Mouse (Mus musculus): Measurements from ENCODE around the gene Scn3b. TPM values are rescaled to one million over a fixed set of nuclear protein-coding genes. Genes with fewer than 3 reads are reported as not detected.

The Scn3b gene
- total RNA-seq, 2 experiments from 2014 or later: 44.8 to 59.4 TPM

GRCm38 (mm10) chr9:40309876-40310275, 40.9 kb downstream of the Scn3b start:
- DNase-seq (ENCODE audit: low spot score in 2 of 2): no peak

- no peak for DNase-seq (ENCODE audit: low spot score in 2 of 2)
Measured at GRCm38 (mm10) chr9:40311813-40312212, 42.8 kb downstream of the Scn3b start.

GRCm38 (mm10) chr9:40316865-40317660, 48.0 kb downstream of the Scn3b start:
- DNase-seq (ENCODE audit: low spot score in 2 of 2): no peak

GRCm38 (mm10) chr9:40317735-40318134, 48.7 kb downstream of the Scn3b start:
- no peak for DNase-seq (ENCODE audit: low spot score in 2 of 2)

- DNase-seq (ENCODE audit: low spot score in 2 of 2): no peak
Measured at GRCm38 (mm10) chr9:40318771-40319170, 49.8 kb downstream of the Scn3b start.

DNA sequence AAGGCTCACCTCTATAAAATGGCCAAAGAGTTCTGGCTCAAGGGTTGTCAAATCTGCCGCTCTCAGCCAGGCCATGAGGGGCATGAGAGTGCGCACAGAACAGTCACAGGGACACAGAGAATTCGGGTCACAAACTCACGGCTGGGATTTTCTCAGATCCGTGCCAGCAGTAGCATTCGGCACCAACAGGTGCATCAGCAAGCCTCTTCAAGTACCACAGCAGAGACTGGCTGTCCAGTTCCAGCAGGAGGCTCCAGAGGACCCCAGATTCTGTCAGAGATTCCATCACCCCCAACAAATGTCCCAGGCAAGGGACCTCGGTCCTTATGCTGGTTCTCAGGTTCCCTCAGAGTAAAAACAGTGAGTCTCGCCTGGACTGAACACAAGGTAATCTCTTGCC, 51.4 kb downstream of the Scn3b start:
- DNase-seq (ENCODE audit: low spot score in 2 of 2): no peak

GRCm38 (mm10) chr9:40320879-40321667, 52.1 kb downstream of the Scn3b start:
- peak; percentile 57 to 83 for DNase-seq (ENCODE audit: low spot score in 2 of 2)

DNA sequence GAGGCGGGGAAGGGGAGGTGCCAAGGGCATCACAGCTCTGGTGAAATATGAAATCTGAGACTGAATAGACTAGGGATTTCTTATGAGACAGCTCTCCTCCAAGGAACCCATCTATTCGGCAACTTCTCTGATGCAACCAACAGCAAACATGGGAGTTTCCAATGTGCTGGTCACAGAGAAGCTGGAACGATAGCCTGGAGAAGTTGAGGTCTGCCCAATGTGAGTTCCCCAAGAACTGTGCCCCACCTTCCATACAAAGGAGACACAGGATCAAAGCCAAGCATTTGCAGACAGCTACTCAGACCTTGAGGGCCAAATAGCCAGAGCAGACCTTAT, 52.6 kb downstream of the Scn3b start:
- no peak for DNase-seq (ENCODE audit: low spot score in 2 of 2)

DNA sequence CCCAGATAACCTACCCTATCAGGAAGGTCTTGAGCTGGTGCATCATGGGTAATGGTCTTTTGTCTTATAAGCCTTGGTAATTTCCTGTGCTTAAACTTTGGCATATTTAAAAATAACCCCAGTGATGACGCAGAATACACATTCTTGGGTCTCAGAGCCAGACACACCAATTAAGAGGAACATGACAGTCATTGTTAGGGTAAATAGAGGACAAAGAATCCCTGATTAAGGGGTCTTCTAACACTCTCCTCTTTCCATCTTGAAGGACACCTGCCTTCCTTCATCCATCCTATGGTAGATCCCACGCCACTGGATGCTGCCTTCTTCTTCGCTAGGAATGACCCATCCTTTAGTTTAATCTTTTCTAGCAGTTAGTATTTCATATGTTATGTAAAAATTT, 53.4 kb downstream of the Scn3b start:
- no peak for DNase-seq (ENCODE audit: low spot score in 2 of 2)

GRCm38 (mm10) chr9:40323171-40323570, 54.2 kb downstream of the Scn3b start:
- DNase-seq (ENCODE audit: low spot score in 2 of 2): no peak

DNA sequence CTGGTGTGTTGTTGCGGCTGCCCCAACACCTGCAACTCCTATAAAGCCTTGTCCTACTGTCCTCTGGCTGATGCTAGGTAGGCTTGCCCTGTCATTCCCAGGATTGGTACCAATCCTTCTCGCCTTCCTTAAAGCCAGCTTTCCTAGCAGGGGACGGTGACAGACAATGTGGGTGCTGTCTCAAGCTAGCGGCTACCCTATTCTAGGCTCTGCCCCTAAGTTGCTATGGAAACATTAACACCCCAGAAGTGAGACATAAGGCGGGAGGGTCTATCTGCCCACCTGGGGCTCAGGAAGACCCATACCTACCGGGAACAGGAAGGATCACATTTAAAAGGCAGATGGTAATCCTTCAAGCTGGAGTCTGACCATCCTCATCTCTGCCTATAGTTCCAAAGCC, 54.8 kb downstream of the Scn3b start:
- no peak for DNase-seq (ENCODE audit: low spot score in 2 of 2)

DNA sequence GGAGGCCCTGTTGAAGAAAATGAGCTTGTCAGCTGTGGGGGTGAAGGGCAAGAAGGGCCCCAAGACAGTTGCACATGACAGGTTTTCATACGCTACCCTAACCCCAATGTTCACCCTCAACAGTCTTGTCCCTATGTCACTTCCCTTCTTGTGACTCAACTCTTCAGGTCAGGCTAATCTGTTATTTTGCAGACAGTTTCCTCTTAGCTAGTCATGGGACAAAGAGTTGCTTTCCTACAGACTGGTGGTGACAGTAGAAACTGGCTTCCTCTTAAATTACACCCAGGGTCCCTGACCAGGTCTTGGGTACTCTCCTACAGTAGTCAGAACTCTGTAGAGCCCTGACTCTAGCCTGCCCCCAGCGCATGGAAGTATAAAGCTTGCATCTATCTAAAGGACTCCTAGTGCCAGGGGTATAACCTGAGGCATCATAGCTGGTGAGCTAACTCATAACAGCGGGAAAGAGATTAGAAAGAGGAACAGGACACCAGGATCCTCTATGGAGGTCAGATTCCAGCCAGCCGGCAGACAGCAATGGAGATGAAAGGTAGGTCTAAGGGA, 55.3 kb downstream of the Scn3b start:
- no peak for DNase-seq (ENCODE audit: low spot score in 2 of 2)

- DNase-seq (ENCODE audit: low spot score in 2 of 2): no peak
Measured at GRCm38 (mm10) chr9:40324826-40325225, 55.8 kb downstream of the Scn3b start.

DNA sequence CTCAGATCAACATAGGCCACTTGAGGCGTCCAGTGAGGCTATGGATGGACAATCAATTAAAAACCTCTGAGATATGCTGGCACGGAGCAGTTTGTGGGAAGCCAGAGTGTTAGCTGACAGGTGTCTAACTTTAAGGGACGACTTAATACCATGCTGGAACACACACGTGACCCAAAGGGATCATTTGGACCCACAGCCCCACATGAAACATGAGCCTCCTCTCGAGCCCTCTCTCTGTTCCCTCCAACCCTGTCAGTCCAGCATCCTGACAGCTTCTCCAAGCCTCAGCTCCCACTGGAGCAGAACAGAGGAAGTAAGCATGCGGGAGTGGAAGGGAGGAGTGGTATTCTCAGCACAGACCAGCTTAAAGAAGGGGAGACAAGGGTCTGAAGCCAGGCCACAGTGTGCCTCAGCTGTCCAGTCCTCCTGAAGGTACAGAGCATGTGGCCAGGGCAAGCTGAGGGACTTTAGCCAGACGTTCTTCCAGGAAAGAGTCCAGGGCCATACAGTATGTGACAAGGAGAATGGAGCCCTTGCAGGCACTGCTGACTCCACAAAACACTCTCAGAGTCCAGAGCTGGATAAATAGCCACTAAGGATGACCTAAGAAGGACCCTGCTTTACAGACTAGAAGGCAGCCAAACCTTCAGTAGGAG, 57.4 kb downstream of the Scn3b start:
- DNase-seq (ENCODE audit: low spot score in 2 of 2): no peak

DNA sequence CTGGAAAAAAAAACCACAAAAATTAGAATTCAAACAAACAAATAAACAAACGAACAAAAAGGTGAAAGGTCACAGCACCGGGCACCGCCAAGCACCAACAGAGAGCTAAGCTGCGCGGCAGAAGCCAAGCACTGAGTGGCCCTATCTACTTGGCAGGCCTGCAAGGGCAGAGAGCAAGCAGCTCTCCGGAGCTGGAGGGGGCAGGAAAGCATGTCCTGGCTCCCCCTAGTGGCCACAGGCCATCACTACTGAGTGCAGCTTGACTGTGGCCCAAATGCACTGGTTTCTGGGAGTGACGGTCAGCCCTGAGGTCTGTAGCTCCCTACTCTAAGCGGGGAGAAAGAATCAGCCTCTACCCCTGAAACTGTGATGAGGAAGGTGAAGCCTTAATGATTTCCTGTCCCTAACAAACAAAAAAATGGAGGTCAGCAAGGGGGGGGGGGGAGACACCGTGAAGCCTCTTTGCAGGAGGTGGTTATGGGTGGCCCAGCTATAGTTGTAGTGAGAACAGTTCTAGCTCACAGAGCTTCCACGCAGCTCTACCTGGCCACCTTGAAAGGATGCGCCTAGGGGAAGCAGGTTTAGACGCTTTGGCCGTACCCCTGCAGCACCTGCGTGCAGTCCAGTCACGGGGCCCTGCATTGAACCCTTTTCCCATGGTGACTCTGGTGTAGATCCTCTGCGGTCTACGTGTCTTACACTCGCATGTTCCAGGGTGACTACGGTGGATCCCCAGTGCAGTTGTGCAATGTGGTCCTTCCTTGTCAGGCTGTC, 61.8 kb downstream of the Scn3b start:
- peak; percentile 83 to 90 for DNase-seq (ENCODE audit: low spot score in 2 of 2)

DNA sequence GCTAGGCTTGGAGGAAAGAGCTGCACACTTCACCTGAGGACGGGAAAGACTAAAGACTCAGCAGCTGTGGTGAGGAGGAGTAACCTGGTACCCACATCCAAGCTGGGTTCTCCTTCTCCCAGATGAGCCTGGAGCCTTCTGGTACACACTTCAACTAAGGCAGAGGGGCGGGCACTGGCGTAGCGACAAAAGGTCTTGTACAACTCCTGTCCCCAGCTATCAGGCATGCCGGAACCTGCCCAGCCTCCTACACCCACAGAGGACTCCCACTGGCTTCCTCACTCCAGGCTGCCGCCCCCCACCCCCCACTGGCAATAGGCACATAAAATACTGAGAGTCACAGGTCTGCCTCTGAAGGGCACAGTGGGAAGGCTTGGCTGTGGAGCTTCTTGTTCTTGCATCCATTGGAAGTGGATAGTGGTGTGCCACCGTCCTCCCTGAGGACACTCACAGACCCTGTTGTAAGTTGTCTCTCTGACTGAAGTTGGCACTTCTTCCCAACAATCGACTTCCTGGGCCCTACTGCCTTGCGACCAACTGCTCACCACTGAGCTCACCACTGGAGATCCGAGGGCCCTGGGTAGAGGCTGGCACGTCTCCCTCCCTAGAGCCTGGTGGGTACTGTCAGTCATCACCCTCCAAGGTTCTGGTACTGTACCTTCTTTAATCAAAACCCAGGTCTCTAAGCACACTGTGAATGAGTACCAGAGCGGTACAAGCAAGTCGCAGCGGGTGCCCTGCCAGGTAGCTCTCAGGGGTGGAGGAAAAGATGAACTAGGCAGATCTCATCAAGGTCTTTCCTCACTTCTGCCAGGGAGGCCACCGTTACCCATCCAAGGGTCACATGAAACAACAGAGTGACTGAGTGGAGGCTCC, 62.6 kb downstream of the Scn3b start:
- no peak for DNase-seq (ENCODE audit: low spot score in 2 of 2)

DNA sequence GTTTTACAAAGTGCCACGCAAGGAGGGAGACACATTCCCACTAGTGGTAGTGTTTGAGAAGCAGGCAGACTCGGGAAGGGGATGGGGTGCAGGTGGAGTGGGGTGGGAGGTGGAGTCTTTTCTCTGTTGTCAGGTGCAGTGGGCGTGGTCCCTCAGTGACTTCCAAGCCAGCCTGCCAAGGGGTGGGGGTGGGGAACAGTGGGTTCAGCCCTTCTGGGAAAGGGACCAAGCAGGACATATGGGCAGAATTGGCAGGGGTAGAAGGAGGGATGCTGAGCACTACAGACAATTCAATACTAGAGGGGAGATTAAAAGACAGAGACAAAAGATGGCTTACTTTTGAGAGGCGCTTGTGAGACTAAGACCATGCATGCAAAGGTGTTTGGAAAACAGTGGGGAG, 63.3 kb downstream of the Scn3b start:
- no peak for DNase-seq (ENCODE audit: low spot score in 2 of 2)

DNA sequence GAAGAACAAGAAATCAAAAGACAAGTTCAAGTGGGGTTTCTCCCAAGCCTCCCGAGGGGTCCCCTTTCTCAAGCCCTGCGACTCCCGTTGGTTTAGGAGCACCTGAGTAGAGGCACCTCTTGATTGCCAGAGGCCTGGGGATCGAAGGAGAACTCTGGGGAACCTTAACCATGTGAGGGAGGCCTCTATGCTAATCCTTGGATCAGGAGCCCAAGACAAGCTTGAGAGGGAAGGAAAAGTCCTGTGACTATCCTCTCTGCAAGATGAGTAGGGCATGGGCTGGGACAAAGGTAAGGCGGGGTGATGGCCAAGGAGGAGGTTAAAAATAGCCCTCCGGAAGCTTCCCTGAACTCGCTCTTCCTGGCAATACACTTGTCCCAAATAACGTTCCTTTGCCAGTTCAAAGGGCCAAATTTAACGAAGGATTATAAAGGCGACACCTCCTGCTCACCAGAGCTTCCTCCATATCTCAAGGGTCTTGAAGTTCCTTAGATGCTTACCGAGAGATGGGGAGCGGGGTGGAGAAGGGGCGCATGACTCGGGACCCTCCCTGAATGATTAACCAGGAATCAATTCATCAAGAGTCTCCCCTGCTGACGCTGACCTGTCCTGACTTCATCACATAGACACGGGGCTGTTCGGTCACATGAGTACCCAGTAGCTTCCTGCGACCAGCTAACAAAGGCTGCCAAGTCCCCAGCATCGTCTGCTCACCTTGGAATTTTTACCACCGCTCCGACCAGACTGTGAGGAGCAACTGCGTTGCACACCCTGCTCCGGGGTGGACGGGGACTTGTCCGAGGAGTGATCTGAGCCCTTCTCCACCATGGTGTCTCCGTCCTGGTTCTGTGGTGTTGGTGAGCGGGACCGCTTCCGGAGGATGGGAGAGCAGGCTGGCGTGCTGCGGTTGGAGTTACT, 64.0 kb downstream of the Scn3b start:
- no peak for DNase-seq (ENCODE audit: low spot score in 2 of 2)
